Mouse (Mus musculus): ENCODE measurements around the gene Nkx1-1.

GRCm38 (mm10) chr5:33434141-33434780 is 485 bp upstream of the Nkx1-1 start:
- no peak for TF ChIP-seq CTCF (IDR thresholded peaks at IDR 0.05; ENCODE audit: insufficient read depth, low read depth, low read length)
- no peak for TF ChIP-seq POLR2A (IDR thresholded peaks at IDR 0.05; ENCODE audit: insufficient read depth, low read depth, low read length)

Data from olfactory bulb, adult 2 months (tissue).